Mouse (Mus musculus): ENCODE measurements around the gene Epb41l4b.

Epb41l4b gene

GRCm38 (mm10) chr4:56942567-56942966, 200.7 kb downstream of the Epb41l4b start:
- DNase-seq (ENCODE audit: low spot score): no peak
